Mouse (Mus musculus): Measurements from ENCODE around the gene Luc7l3. TPM values are rescaled to one million over a fixed set of nuclear protein-coding genes. Genes with fewer than 3 reads are reported as not detected.

Gene Luc7l3
- total and polyA plus RNA-seq, 3 experiments = 38.7 to 260 (median 238) TPM

DNA sequence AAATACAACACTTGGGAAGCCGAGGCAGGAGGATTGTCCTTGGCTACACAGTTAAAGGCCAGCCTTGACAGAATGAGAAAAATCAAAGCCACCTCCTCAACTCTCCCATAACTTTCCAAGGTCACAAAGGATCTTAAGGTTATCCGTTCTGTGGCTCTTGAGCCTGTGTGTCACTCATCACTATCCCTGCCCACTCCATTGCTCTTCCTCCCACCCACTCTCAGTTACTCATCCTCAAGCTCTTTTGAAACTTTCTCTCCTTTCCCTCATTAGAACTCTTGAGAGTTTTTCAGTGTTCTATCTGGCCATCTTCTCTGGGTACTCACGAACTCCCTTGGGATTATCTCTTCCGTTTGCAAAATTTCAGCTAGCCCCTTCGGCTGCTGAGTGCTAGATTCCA is 2.8 kb upstream of the Luc7l3 start:
- H3K4me1 ChIP-seq (ENCODE audit: insufficient read depth, low read depth, low read length) = peaks cover 23% of the 10 kb centered on the region
- no peaks in the 10 kb centered on the region for H3K27me3 ChIP-seq (ENCODE audit: insufficient read depth, low read length)
- H3K9me3 ChIP-seq (replicated peaks) = no peaks in the 10 kb centered on the region
- DNase-seq (ENCODE audit: low spot score) (no peak), ATAC-seq (ENCODE audit: extremely low read depth, insufficient number of reproducible peaks, low FRiP score, poor library complexity, severe bottlenecking) (no peak)
- TF ChIP-seq GATA1 (IDR thresholded peaks at IDR 0.05; ENCODE audit: borderline replicate concordance, low read length) = no peak
- peaks cover 2% of the 10 kb centered on the region for H3K36me3 ChIP-seq (replicated peaks)
- H3K4me3 ChIP-seq (ENCODE audit: low read depth, low read length) = no peak overlapping the region

DNA sequence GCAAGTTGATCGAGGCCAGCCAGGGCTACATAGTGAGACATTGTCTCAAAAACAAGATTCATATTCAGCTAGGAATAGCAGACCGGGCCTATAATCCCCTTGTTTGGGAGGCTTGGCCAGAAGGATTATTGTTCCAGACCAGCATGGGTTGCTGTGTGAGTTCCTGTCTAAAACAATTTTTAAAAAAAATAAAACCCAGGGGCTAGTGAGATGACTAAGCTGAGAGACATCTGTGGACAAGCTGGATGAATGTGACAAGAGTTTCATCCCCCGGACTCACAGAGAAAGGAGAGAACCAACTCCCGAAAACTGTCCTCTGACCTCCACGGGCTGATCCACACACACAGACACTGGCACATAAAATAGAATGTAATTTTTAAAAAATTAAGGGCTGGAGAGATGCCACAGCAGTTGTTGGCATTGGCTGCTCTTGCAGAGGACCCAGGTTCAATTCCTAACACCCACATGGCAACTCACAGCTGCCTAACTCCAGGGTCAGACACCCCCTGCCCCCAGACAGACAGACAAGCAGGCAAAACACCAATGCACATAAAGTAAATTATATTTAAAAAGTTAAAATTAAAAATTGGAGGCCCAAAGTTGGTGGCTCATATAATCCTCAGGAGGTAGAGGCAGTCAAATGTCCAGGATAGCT is 1.6 kb upstream of the Luc7l3 start:
- no peaks in the 10 kb centered on the region for H3K9me3 ChIP-seq (replicated peaks)
- H3K27me3 ChIP-seq (ENCODE audit: insufficient read depth, low read length) = no peaks in the 10 kb centered on the region
- no peak for ATAC-seq (ENCODE audit: extremely low read depth, insufficient number of reproducible peaks, low FRiP score, poor library complexity, severe bottlenecking)

DNA sequence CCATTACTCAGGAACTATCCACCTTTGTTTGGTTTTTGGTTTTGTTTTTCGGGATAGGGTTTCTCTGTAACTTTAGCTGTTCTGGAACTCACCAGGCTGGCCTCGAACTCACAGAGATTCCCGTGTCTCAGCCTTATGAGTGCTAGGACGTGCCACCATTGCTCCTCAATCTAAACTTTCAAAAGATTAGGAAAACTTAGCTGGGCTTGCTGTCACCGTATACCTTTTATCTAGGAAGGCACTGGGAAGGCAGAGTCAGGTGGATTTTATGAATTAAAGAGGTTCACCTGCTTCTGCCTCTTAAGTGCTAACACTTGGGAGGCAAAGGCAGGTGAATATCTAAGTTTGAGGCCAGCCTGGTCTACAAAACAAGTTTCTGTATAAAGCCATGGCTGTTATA is 848 bp upstream of the Luc7l3 start:
- Histone ChIP-seq H3K36me3 (replicated peaks) (peaks cover 12% of the 10 kb centered on the region), H3K9me3 (replicated peaks) (no peaks in the 10 kb centered on the region), H3K4me1 (ENCODE audit: insufficient read depth, low read depth, low read length) (peaks cover 37% of the 10 kb centered on the region), H3K4me3 (ENCODE audit: low read depth, low read length) (peak overlapping the region; percentile 94; the same call in 1 of the 2 replicates), H3K27me3 (ENCODE audit: insufficient read depth, low read length) (no peaks in the 10 kb centered on the region)
- TF ChIP-seq POLR2AphosphoS5 (IDR thresholded peaks at IDR 0.05; ENCODE audit: insufficient replicate concordance, low read depth, low read length) = no peak
- TF ChIP-seq CTCF (IDR thresholded peaks at IDR 0.05; ENCODE audit: low read depth, low read length) = no peak
- TF ChIP-seq GATA1 (IDR thresholded peaks at IDR 0.05; ENCODE audit: borderline replicate concordance, low read length) = no peak
- TF ChIP-seq TAL1 (conservative IDR thresholded peaks at IDR 0.05; ENCODE audit: low read depth, low read length) = no peak
- TF ChIP-seq GATA2 (IDR thresholded peaks at IDR 0.05; ENCODE audit: borderline replicate concordance, low read depth, low read length) = no peak
- ATAC-seq (ENCODE audit: extremely low read depth, insufficient number of reproducible peaks, low FRiP score, poor library complexity, severe bottlenecking) = no peak
- DNase-seq (ENCODE audit: low spot score) = no peak

More for the DNA sequence above, 1.6 kb upstream of the Luc7l3 start:
- no peak for DNase-seq (ENCODE audit: low spot score)
- H3K4me3 ChIP-seq (ENCODE audit: low read depth, low read length) = no peak overlapping the region
- peaks cover 9% of the 10 kb centered on the region for H3K36me3 ChIP-seq (replicated peaks)
- peaks cover 31% of the 10 kb centered on the region for H3K4me1 ChIP-seq (ENCODE audit: insufficient read depth, low read depth, low read length)
- no peak for TF ChIP-seq GATA1 (IDR thresholded peaks at IDR 0.05; ENCODE audit: borderline replicate concordance, low read length)
- no peak for TF ChIP-seq CTCF (IDR thresholded peaks at IDR 0.05; ENCODE audit: low read depth, low read length)
- TF ChIP-seq TAL1 (conservative IDR thresholded peaks at IDR 0.05; ENCODE audit: low read depth, low read length) = no peak
- TF ChIP-seq POLR2AphosphoS5 (IDR thresholded peaks at IDR 0.05; ENCODE audit: insufficient replicate concordance, low read depth, low read length) = no peak
- TF ChIP-seq GATA2 (IDR thresholded peaks at IDR 0.05; ENCODE audit: borderline replicate concordance, low read depth, low read length) = no peak

DNA sequence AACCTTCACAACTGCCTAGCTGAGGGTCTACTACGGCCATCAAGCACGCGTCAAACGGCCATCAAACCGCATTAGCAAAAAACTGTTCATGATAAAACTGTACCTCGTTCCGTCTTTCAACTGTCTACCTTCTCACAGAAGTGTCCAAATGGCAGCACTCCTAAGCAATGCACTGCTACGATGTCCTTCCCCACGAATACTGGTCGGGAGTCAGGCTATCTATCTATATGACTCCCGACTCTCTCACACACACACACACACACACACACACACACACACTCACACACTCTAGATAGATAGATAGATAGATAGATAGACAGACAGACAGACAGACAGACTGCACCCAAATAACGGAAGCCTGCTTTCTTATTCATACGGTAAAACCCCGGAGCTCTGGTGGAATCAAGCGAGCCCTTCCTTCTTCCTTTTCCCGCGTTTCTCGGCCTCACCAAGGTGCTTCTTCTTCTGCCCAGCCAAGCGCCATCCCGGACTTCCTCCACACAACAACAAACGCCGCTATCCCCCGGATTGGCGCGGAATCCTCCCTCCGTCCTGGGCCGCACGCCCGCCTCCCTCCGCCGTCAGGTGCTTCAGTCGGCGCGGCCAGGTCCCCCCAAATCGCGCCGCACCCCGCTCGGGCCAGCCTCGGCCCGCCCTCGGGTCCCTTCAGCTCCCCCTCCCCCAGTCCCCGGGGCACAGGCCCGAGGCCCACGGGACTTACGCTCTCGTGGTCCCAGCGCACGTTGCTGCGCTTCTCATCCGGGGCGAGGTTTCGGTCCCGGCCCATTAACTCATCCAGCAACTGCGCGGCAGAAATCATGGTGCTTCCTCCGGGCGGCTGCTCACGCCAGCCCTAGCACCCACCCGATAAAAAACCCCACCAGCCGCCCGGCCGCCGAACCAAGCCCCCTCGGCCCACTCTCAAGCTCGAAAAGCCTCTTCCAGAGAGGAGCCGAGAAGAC is 538 bp downstream of the Luc7l3 start:
- DNase-seq (ENCODE audit: low spot score) (peak; percentile 55), ATAC-seq (ENCODE audit: extremely low read depth, insufficient number of reproducible peaks, low FRiP score, poor library complexity, severe bottlenecking) (no peak)
- TF ChIP-seq TAL1 (conservative IDR thresholded peaks at IDR 0.05; ENCODE audit: low read depth, low read length) (no peak), CTCF (IDR thresholded peaks at IDR 0.05; ENCODE audit: low read depth, low read length) (no peak), GATA1 (IDR thresholded peaks at IDR 0.05; ENCODE audit: borderline replicate concordance, low read length) (no peak), GATA2 (IDR thresholded peaks at IDR 0.05; ENCODE audit: borderline replicate concordance, low read depth, low read length) (no peak), POLR2AphosphoS5 (IDR thresholded peaks at IDR 0.05; ENCODE audit: insufficient replicate concordance, low read depth, low read length) (no peak)
- H3K27me3 ChIP-seq (ENCODE audit: insufficient read depth, low read length) = no peaks in the 10 kb centered on the region
- peaks cover 45% of the 10 kb centered on the region for H3K4me1 ChIP-seq (ENCODE audit: insufficient read depth, low read depth, low read length)
- H3K4me3 ChIP-seq (ENCODE audit: low read depth, low read length) = peak overlapping the region; percentile 94
- no peaks in the 10 kb centered on the region for H3K9me3 ChIP-seq (replicated peaks)
- H3K36me3 ChIP-seq (replicated peaks) = peaks cover 25% of the 10 kb centered on the region

DNA sequence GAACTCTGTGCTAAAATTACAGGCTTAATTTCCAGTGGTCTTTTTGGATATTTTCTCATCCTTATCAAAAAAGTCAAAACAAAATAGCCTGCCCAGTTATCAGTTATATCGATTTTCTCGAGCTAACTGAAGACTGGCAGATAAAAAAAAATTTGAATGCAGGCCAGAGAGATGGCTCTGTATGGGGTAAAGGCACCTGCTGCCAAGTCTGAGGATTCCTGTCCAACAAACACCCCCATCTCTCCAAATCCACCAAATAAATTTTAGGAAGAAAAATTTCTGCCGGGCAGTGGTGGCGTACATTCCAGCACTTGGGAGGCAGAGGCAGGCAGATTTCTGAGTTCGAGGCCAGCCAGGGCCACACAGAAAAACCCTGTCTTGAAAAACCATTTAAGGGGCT is 3.7 kb downstream of the Luc7l3 start:
- Histone ChIP-seq H3K9me3 (replicated peaks) (no peaks in the 10 kb centered on the region), H3K4me3 (ENCODE audit: low read depth, low read length) (peak overlapping the region; percentile 44; the same call in 1 of the 2 replicates), H3K4me1 (ENCODE audit: insufficient read depth, low read depth, low read length) (peaks cover 72% of the 10 kb centered on the region), H3K36me3 (replicated peaks) (peaks cover 41% of the 10 kb centered on the region), H3K27me3 (ENCODE audit: insufficient read depth, low read length) (no peaks in the 10 kb centered on the region)
- DNase-seq (ENCODE audit: low spot score) (no peak), ATAC-seq (ENCODE audit: extremely low read depth, insufficient number of reproducible peaks, low FRiP score, poor library complexity, severe bottlenecking) (no peak)
- no peak for TF ChIP-seq CTCF (IDR thresholded peaks at IDR 0.05; ENCODE audit: low read depth, low read length)
- TF ChIP-seq TAL1 (conservative IDR thresholded peaks at IDR 0.05; ENCODE audit: low read depth, low read length) = no peak
- TF ChIP-seq POLR2AphosphoS5 (IDR thresholded peaks at IDR 0.05; ENCODE audit: insufficient replicate concordance, low read depth, low read length) = no peak
- no peak for TF ChIP-seq GATA1 (IDR thresholded peaks at IDR 0.05; ENCODE audit: borderline replicate concordance, low read length)
- TF ChIP-seq GATA2 (IDR thresholded peaks at IDR 0.05; ENCODE audit: borderline replicate concordance, low read depth, low read length) = no peak

DNA sequence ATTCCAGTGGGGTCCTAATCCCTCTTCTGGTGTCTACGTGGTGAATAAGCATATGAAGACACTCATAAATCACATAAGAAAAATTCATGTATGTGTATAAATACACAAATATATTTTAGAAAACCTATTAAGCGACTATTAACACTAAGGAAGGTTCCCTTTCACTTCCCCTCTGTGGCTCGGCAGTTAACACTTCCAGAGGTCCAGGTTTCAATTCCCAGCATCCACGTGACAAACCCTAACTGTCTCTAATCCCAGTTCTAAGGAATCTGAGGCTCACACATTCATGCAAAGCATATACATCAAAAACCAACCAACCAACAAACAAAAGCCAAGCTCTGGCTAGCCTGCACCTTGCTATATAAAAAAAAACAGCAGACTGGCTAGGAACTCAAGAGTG is 4.3 kb downstream of the Luc7l3 start:
- Histone ChIP-seq H3K27me3 (ENCODE audit: insufficient read depth, low read length) (no peaks in the 10 kb centered on the region), H3K9me3 (replicated peaks) (no peaks in the 10 kb centered on the region), H3K4me3 (ENCODE audit: low read depth, low read length) (no peak overlapping the region; the same call in 1 of the 2 replicates), H3K4me1 (ENCODE audit: insufficient read depth, low read depth, low read length) (peaks cover 72% of the 10 kb centered on the region), H3K36me3 (replicated peaks) (peaks cover 47% of the 10 kb centered on the region)
- DNase-seq (ENCODE audit: low spot score) (no peak), ATAC-seq (ENCODE audit: extremely low read depth, insufficient number of reproducible peaks, low FRiP score, poor library complexity, severe bottlenecking) (no peak)
- TF ChIP-seq GATA2 (IDR thresholded peaks at IDR 0.05; ENCODE audit: borderline replicate concordance, low read depth, low read length) (no peak), POLR2AphosphoS5 (IDR thresholded peaks at IDR 0.05; ENCODE audit: insufficient replicate concordance, low read depth, low read length) (no peak), TAL1 (conservative IDR thresholded peaks at IDR 0.05; ENCODE audit: low read depth, low read length) (no peak), CTCF (IDR thresholded peaks at IDR 0.05; ENCODE audit: low read depth, low read length) (no peak), GATA1 (IDR thresholded peaks at IDR 0.05; ENCODE audit: borderline replicate concordance, low read length) (no peak)

All from G1E (cell line).